ENCODE assay signal across 15 mouse cellular contexts in the genomic region with DNA sequence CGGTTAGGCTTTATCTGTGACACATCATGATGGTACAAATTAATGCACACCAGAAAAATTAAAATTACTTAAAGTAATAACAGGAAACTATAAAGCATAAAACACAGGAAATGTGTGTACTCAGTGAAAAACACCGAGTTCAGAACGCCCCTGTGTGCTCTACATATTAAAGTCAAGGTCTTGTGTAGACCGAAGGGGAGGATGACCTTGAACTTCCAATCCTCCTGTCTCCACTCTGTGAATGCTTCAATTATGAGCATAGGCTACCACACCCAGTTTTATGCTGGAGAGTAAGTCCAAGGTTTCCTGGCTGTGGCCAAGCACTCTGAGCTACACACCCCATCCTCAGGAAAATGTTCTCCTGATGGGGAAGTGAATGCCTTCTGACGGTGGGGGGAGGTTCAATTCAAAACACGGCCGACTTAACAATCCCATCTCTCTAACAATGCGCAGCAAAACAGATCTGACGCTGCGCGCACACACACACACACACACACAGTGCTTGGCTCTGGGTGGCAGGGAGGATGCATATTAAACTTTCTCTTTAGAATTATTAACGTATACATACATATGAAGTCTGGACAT. TPM values are rescaled to one million over a fixed set of nuclear protein-coding genes. Genes with fewer than 3 reads are reported as not detected.
A peak's percentile ranks its signal among the peaks of the same experiment; 100 is the strongest.
DNase-seq lines count a peak whose midpoint lies in the region; ATAC-seq lines count a peak whose summit lies in the region.
"Had no signal": no experiment of that assay in that cellular context is flagged by ENCODE, and none has a peak within 500 bp of the region (broad histone marks: within the 10 kb centered on the region; RNA-seq: fewer than 3 reads in every experiment).

No protein-coding gene starts in this region.

- no peak overlapping the region for H3K4me3 ChIP-seq in kidney, embryonic 16.5 days (ENCODE audit: low read length)
- H3K4me3 ChIP-seq in intestine, embryonic 16.5 days (ENCODE audit: low read length): no peak overlapping the region
- H3K4me3 ChIP-seq in hindbrain, embryonic 12.5 days: no peak overlapping the region
- H3K4me3 ChIP-seq in forebrain, embryonic 12.5 days (replicated peaks): no peak overlapping the region
- H3K4me3 ChIP-seq: hindbrain, embryonic 10.5 days; midbrain, embryonic 12.5 days; neural tube, embryonic 15.5 days had no signal

- 78% methylated on average over 12 of the region's 12 CpGs for WGBS in kidney, embryonic 16.5 days
- WGBS in intestine, embryonic 16.5 days: 64% methylated on average over 12 of the region's 12 CpGs
- WGBS in hindbrain, embryonic 12.5 days: 87% methylated on average over 12 of the region's 12 CpGs
- 88% methylated on average over 12 of the region's 12 CpGs for WGBS in forebrain, embryonic 12.5 days

- peaks cover 65% of the 10 kb centered on the region for H3K4me1 ChIP-seq in kidney, embryonic 16.5 days (ENCODE audit: insufficient read depth, low read length)
- peaks cover 70% of the 10 kb centered on the region for H3K4me1 ChIP-seq in intestine, embryonic 16.5 days (ENCODE audit: control insufficient read depth, insufficient read depth, low read length)
- peaks cover 82% of the 10 kb centered on the region for H3K4me1 ChIP-seq in hindbrain, embryonic 12.5 days
- H3K4me1 ChIP-seq in forebrain, embryonic 12.5 days: peaks cover 92% of the 10 kb centered on the region

- peak; percentile 30 for DNase-seq in adrenal gland, adult 2 months
- DNase-seq in adrenal gland, adult 8-10 months: no peak
- DNase-seq in kidney, adult 11 months: no peak
- DNase-seq in CD4-positive helper T cell, adult 2 months (ENCODE audit: low read depth, low spot score): peak; percentile 69
- DNase-seq: cerebellum, postnatal 10 days; gastrocnemius, postnatal 10 days; liver, postnatal 0 days; right cerebral cortex, adult 18-20 months had no signal

- no peaks in the 10 kb centered on the region for H3K27me3 ChIP-seq in kidney, embryonic 16.5 days (ENCODE audit: insufficient read depth, low read length)
- no peaks in the 10 kb centered on the region for H3K27me3 ChIP-seq in intestine, embryonic 16.5 days (replicated peaks; ENCODE audit: control insufficient read depth, insufficient read depth, low read length)
- H3K27me3 ChIP-seq in hindbrain, embryonic 12.5 days: no peaks in the 10 kb centered on the region
- H3K27me3 ChIP-seq in forebrain, embryonic 12.5 days: no peaks in the 10 kb centered on the region
- H3K27me3 ChIP-seq: midbrain, embryonic 12.5 days; neural tube, embryonic 15.5 days had no signal

- H3K36me3 ChIP-seq in kidney, embryonic 16.5 days (ENCODE audit: insufficient read depth, low read length): no peaks in the 10 kb centered on the region
- H3K36me3 ChIP-seq in intestine, embryonic 16.5 days (ENCODE audit: control insufficient read depth, insufficient read depth, low read length): no peaks in the 10 kb centered on the region
- H3K36me3 ChIP-seq in hindbrain, embryonic 12.5 days: no peaks in the 10 kb centered on the region
- peaks cover 12% of the 10 kb centered on the region for H3K36me3 ChIP-seq in forebrain, embryonic 12.5 days (replicated peaks)
- H3K36me3 ChIP-seq: neural tube, embryonic 15.5 days had no signal

- no peak overlapping the region for H3K4me2 ChIP-seq in kidney, embryonic 16.5 days (replicated peaks; ENCODE audit: low read depth, low read length)
- peak overlapping the region; percentile 9; the same call in 1 of the 2 replicates for H3K4me2 ChIP-seq in intestine, embryonic 16.5 days (ENCODE audit: low read depth, low read length)
- H3K4me2 ChIP-seq in hindbrain, embryonic 12.5 days (replicated peaks): no peak overlapping the region
- H3K4me2 ChIP-seq in forebrain, embryonic 12.5 days: no peak overlapping the region
- H3K4me2 ChIP-seq: midbrain, embryonic 12.5 days; neural tube, embryonic 15.5 days had no signal

- H3K9ac ChIP-seq in kidney, embryonic 16.5 days (replicated peaks; ENCODE audit: low read length): no peak overlapping the region
- no peak overlapping the region for H3K9ac ChIP-seq in intestine, embryonic 16.5 days (ENCODE audit: low read depth, low read length)
- no peak overlapping the region for H3K9ac ChIP-seq in hindbrain, embryonic 12.5 days
- no peak overlapping the region for H3K9ac ChIP-seq in forebrain, embryonic 12.5 days
- H3K9ac ChIP-seq: liver, postnatal 0 days; midbrain, embryonic 12.5 days; neural tube, embryonic 15.5 days had no signal

- peak overlapping the region; percentile 4; the same call in 1 of the 2 replicates for H3K27ac ChIP-seq in kidney, embryonic 16.5 days (ENCODE audit: low read length)
- H3K27ac ChIP-seq in intestine, embryonic 16.5 days (ENCODE audit: low read length): peak overlapping the region; percentile 65
- no peak overlapping the region for H3K27ac ChIP-seq in hindbrain, embryonic 12.5 days
- no peak overlapping the region for H3K27ac ChIP-seq in forebrain, embryonic 12.5 days
- H3K27ac ChIP-seq: hindbrain, embryonic 10.5 days had no signal

- H3K9me3 ChIP-seq in kidney, embryonic 16.5 days (ENCODE audit: low read length): no peaks in the 10 kb centered on the region
- no peaks in the 10 kb centered on the region for H3K9me3 ChIP-seq in intestine, embryonic 16.5 days (ENCODE audit: control insufficient read depth, low read length)
- H3K9me3 ChIP-seq in hindbrain, embryonic 12.5 days (replicated peaks): no peaks in the 10 kb centered on the region
- no peaks in the 10 kb centered on the region for H3K9me3 ChIP-seq in forebrain, embryonic 12.5 days
- H3K9me3 ChIP-seq: hindbrain, embryonic 10.5 days; midbrain, embryonic 12.5 days; neural tube, embryonic 15.5 days had no signal

- ATAC-seq in kidney, embryonic 16.5 days (ENCODE audit: low FRiP score, low TSS enrichment): 0 out of 2 replicates have a peak, but pooled peaks have one; percentile 36
- peak; percentile 80 for ATAC-seq in intestine, embryonic 16.5 days
- no peak for ATAC-seq in hindbrain, embryonic 12.5 days (ENCODE audit: low FRiP score)
- ATAC-seq in forebrain, embryonic 12.5 days (ENCODE audit: low FRiP score): no peak
- ATAC-seq: liver, postnatal 0 days had no signal

RNA-seq across cellular contexts. Expression of gene Tet3, which starts 43.4 kb away (rescaled TPM):
- total RNA-seq in adrenal gland, adult 2 months (2021): 10 to 100 TPM; 22.9 to 26.0 TPM
- polyA plus RNA-seq in adrenal gland, adult 2 months (2012; rRNA removed): 6.8 and 8.7 TPM in 2 replicates
- 10 to 100 TPM; 24.3 to 40.5 (median 35.3) TPM for total RNA-seq in adrenal gland, adult 8-10 months (2022)
- polyA plus RNA-seq in kidney, embryonic 16.5 days (2015; fragmentation: Nextera tagmentation; extraction: Ambion mirVana): 48.9 and 65.3 TPM in 2 replicates
- 40.1 and 43.5 TPM in 2 replicates for polyA plus RNA-seq in intestine, embryonic 16.5 days (2015; fragmentation: Nextera tagmentation; extraction: Ambion mirVana)
- 63.3 and 63.9 TPM in 2 replicates for polyA plus RNA-seq in hindbrain, embryonic 12.5 days (2016; fragmentation: Nextera tagmentation; extraction: Ambion mirVana)
- polyA plus RNA-seq in forebrain, embryonic 12.5 days (2016; fragmentation: Nextera tagmentation; extraction: Ambion mirVana): 62.7 and 74.3 TPM in 2 replicates

Comparison
In these comparisons a context has a peak if more than half of its experiments do, and no peak if none do; other contexts are left out.
1. DNase-seq: peak in adrenal gland, adult 2 months (single experiment) and CD4-positive helper T cell, adult 2 months (single experiment); none in adrenal gland, adult 8-10 months (single experiment) and kidney, adult 11 months (single experiment).
2. ATAC-seq: peak in kidney, embryonic 16.5 days (single experiment) and intestine, embryonic 16.5 days (single experiment); none in hindbrain, embryonic 12.5 days (single experiment) and forebrain, embryonic 12.5 days (single experiment).
3. H3K27ac ChIP-seq: peak in kidney, embryonic 16.5 days (single experiment) and intestine, embryonic 16.5 days (single experiment); none in hindbrain, embryonic 12.5 days (single experiment) and forebrain, embryonic 12.5 days (single experiment).